Mouse (Mus musculus): ENCODE data around the gene Cobl. TPM values are rescaled to one million over a fixed set of nuclear protein-coding genes. Genes with fewer than 3 reads are reported as not detected.

The Cobl gene
- total RNA-seq, 2 experiments from 2014 or later, result 26.4 to 38.5 TPM

- intact Hi-C loops (cut with DNase I), result no loop called here
- no peak for DNase-seq
Observed at GRCm38 (mm10) chr11:12234126-12234525, 230.6 kb downstream of the Cobl start.

GRCm38 (mm10) chr11:12232743-12233125 lies 232.0 kb downstream of the Cobl start:
- intact Hi-C loops (cut with DNase I), result no loop called here
- DNase-seq, result no peak

- intact Hi-C loops (cut with DNase I), result no loop called here
- peak in 1 of 2 experiments; percentile 31 for DNase-seq
Observed at GRCm38 (mm10) chr11:12232041-12232742, 232.6 kb downstream of the Cobl start.

- peak; percentile 73 to 86 for DNase-seq
- intact Hi-C loops (cut with DNase I), result no loop called here
Observed at GRCm38 (mm10) chr11:12231481-12232035, 233.2 kb downstream of the Cobl start.

GRCm38 (mm10) chr11:12229411-12229810 lies 235.3 kb downstream of the Cobl start:
- peak; percentile 21 to 24 for DNase-seq
- intact Hi-C loops (cut with DNase I), result no loop called here

- DNase-seq, result peak in 1 of 2 experiments; percentile 12
- intact Hi-C loops (cut with DNase I), result no loop called here
Observed at GRCm38 (mm10) chr11:12227343-12227742, 237.4 kb downstream of the Cobl start.

GRCm38 (mm10) chr11:12219594-12220530 lies 244.9 kb downstream of the Cobl start:
- intact Hi-C loops (cut with DNase I), result no loop called here

GRCm38 (mm10) chr11:12216897-12217296 lies 247.9 kb downstream of the Cobl start:
- DNase-seq, result no peak
- intact Hi-C loops (cut with DNase I), result no loop called here

More at GRCm38 (mm10) chr11:12219594-12220530, 244.9 kb downstream of the Cobl start:
- DNase-seq, result no peak

GRCm38 (mm10) chr11:12215582-12215981 lies 249.2 kb downstream of the Cobl start:
- intact Hi-C loops (cut with DNase I), result no loop called here
- DNase-seq, result no peak

GRCm38 (mm10) chr11:12208574-12208973 lies 256.2 kb downstream of the Cobl start:
- intact Hi-C loops (cut with DNase I), result loop anchor here (10.0 kb wide), 1 partner anchor 394 kb away; no protein-coding TSS in a partner anchor
- DNase-seq, result no peak

- intact Hi-C loops (cut with DNase I), result loop anchor here (10.0 kb wide), 1 partner anchor 391 kb away; no protein-coding TSS in a partner anchor
- no peak for DNase-seq
Observed at GRCm38 (mm10) chr11:12205201-12206161, 259.3 kb downstream of the Cobl start.

- intact Hi-C loops (cut with DNase I), result no loop called here
- DNase-seq, result peak in 1 of 2 experiments; percentile 10
Observed at GRCm38 (mm10) chr11:12199441-12199840, 265.3 kb downstream of the Cobl start.

GRCm38 (mm10) chr11:12198700-12199349 lies 265.9 kb downstream of the Cobl start:
- intact Hi-C loops (cut with DNase I), result no loop called here
- DNase-seq, result peak; percentile 24 to 42

- DNase-seq, result no peak
- intact Hi-C loops (cut with DNase I), result no loop called here
Observed at GRCm38 (mm10) chr11:12198017-12198416, 266.7 kb downstream of the Cobl start.

GRCm38 (mm10) chr11:12197542-12197941 lies 267.2 kb downstream of the Cobl start:
- DNase-seq, result no peak
- intact Hi-C loops (cut with DNase I), result no loop called here

- no peak for DNase-seq
Observed at GRCm38 (mm10) chr11:12195390-12195789, 269.4 kb downstream of the Cobl start.

GRCm38 (mm10) chr11:12193369-12193768 lies 271.4 kb downstream of the Cobl start:
- no peak for DNase-seq
- intact Hi-C loops (cut with DNase I), result no loop called here

More at GRCm38 (mm10) chr11:12195390-12195789, 269.4 kb downstream of the Cobl start:
- intact Hi-C loops (cut with DNase I), result no loop called here

GRCm38 (mm10) chr11:12191386-12191785 lies 273.4 kb downstream of the Cobl start:
- DNase-seq, result no peak
- intact Hi-C loops (cut with DNase I), result no loop called here

- intact Hi-C loops (cut with DNase I), result no loop called here
- DNase-seq, result no peak
Observed at GRCm38 (mm10) chr11:12190417-12190816, 274.3 kb downstream of the Cobl start.
